Mouse (Mus musculus): Measurements from ENCODE around the gene Pigw. TPM values are rescaled to one million over a fixed set of nuclear protein-coding genes. Genes with fewer than 3 reads are reported as not detected.

The Pigw gene
- polyA plus RNA-seq, 1 experiment from 2014 or later = 4.8 TPM

GRCm38 (mm10) chr11:84908480-84908879 lies 28.4 kb upstream of the Pigw start:
- WGBS = 93% methylated on average over 6 of the region's 6 CpGs
- ATAC-seq (ENCODE audit: low FRiP score, low TSS enrichment) = no peak

GRCm38 (mm10) chr11:84907081-84907480 lies 27.0 kb upstream of the Pigw start:
- 84% methylated on average over 3 of the region's 3 CpGs for WGBS
- peaks cover 86% of the 10 kb centered on the region for H3K36me3 ChIP-seq (ENCODE audit: control insufficient read depth, insufficient read depth, low read length)
- no peak overlapping the region for H3K4me2 ChIP-seq (replicated peaks; ENCODE audit: low read depth, low read length)

More at GRCm38 (mm10) chr11:84908480-84908879, 28.4 kb upstream of the Pigw start:
- H3K4me2 ChIP-seq (replicated peaks; ENCODE audit: low read depth, low read length) = no peak overlapping the region
- H3K36me3 ChIP-seq (ENCODE audit: control insufficient read depth, insufficient read depth, low read length) = peaks cover 84% of the 10 kb centered on the region
- H3K27me3 ChIP-seq (ENCODE audit: control insufficient read depth, insufficient read depth, low read length) = no peaks in the 10 kb centered on the region
- H3K4me3 ChIP-seq (ENCODE audit: low read length) = no peak overlapping the region
- no peaks in the 10 kb centered on the region for H3K4me1 ChIP-seq (ENCODE audit: control insufficient read depth, insufficient read depth, low read length)
- H3K9me3 ChIP-seq (ENCODE audit: control insufficient read depth, low read length) = no peaks in the 10 kb centered on the region
- H3K9ac ChIP-seq (ENCODE audit: low read depth, low read length) = no peak overlapping the region
- no peak overlapping the region for H3K27ac ChIP-seq (ENCODE audit: low read depth, low read length)

GRCm38 (mm10) chr11:84904597-84905144 lies 24.6 kb upstream of the Pigw start:
- no peak for ATAC-seq (ENCODE audit: low FRiP score, low TSS enrichment)
- H3K27me3 ChIP-seq (ENCODE audit: control insufficient read depth, insufficient read depth, low read length) = no peaks in the 10 kb centered on the region
- no peak overlapping the region for H3K4me3 ChIP-seq (ENCODE audit: low read length)
- H3K9me3 ChIP-seq (ENCODE audit: control insufficient read depth, low read length) = no peaks in the 10 kb centered on the region
- no peak overlapping the region for H3K9ac ChIP-seq (ENCODE audit: low read depth, low read length)
- peaks cover 88% of the 10 kb centered on the region for H3K36me3 ChIP-seq (ENCODE audit: control insufficient read depth, insufficient read depth, low read length)
- WGBS = 83% methylated on average over 9 of the region's 9 CpGs
- H3K27ac ChIP-seq (ENCODE audit: low read depth, low read length) = no peak overlapping the region
- no peaks in the 10 kb centered on the region for H3K4me1 ChIP-seq (ENCODE audit: control insufficient read depth, insufficient read depth, low read length)
- no peak overlapping the region for H3K4me2 ChIP-seq (replicated peaks; ENCODE audit: low read depth, low read length)

More at GRCm38 (mm10) chr11:84907081-84907480, 27.0 kb upstream of the Pigw start:
- Histone ChIP-seq H3K27ac (ENCODE audit: low read depth, low read length) (no peak overlapping the region), H3K4me1 (ENCODE audit: control insufficient read depth, insufficient read depth, low read length) (no peaks in the 10 kb centered on the region), H3K4me3 (ENCODE audit: low read length) (no peak overlapping the region), H3K27me3 (ENCODE audit: control insufficient read depth, insufficient read depth, low read length) (no peaks in the 10 kb centered on the region), H3K9me3 (ENCODE audit: control insufficient read depth, low read length) (no peaks in the 10 kb centered on the region), H3K9ac (ENCODE audit: low read depth, low read length) (no peak overlapping the region)
- ATAC-seq (ENCODE audit: low FRiP score, low TSS enrichment) = no peak

- Histone ChIP-seq H3K4me2 (replicated peaks; ENCODE audit: low read depth, low read length) (no peak overlapping the region), H3K9ac (ENCODE audit: low read depth, low read length) (no peak overlapping the region), H3K9me3 (ENCODE audit: control insufficient read depth, low read length) (no peaks in the 10 kb centered on the region), H3K27ac (ENCODE audit: low read depth, low read length) (no peak overlapping the region), H3K27me3 (ENCODE audit: control insufficient read depth, insufficient read depth, low read length) (no peaks in the 10 kb centered on the region), H3K4me3 (ENCODE audit: low read length) (no peak overlapping the region), H3K4me1 (ENCODE audit: control insufficient read depth, insufficient read depth, low read length) (no peaks in the 10 kb centered on the region), H3K36me3 (ENCODE audit: control insufficient read depth, insufficient read depth, low read length) (peaks cover 49% of the 10 kb centered on the region)
- ATAC-seq (ENCODE audit: low FRiP score, low TSS enrichment) = no peak
- WGBS = 94% methylated on average over 15 of the region's 15 CpGs
Observed at GRCm38 (mm10) chr11:84893113-84893512, 13.0 kb upstream of the Pigw start.

- peaks cover 53% of the 10 kb centered on the region for H3K36me3 ChIP-seq (ENCODE audit: control insufficient read depth, insufficient read depth, low read length)
- H3K9me3 ChIP-seq (ENCODE audit: control insufficient read depth, low read length) = no peaks in the 10 kb centered on the region
- H3K9ac ChIP-seq (ENCODE audit: low read depth, low read length) = no peak overlapping the region
- H3K4me1 ChIP-seq (ENCODE audit: control insufficient read depth, insufficient read depth, low read length) = no peaks in the 10 kb centered on the region
- 93% methylated on average over 7 of the region's 7 CpGs for WGBS
- H3K27ac ChIP-seq (ENCODE audit: low read depth, low read length) = no peak overlapping the region
- no peak overlapping the region for H3K4me3 ChIP-seq (ENCODE audit: low read length)
- H3K27me3 ChIP-seq (ENCODE audit: control insufficient read depth, insufficient read depth, low read length) = no peaks in the 10 kb centered on the region
- H3K4me2 ChIP-seq (replicated peaks; ENCODE audit: low read depth, low read length) = no peak overlapping the region
- ATAC-seq (ENCODE audit: low FRiP score, low TSS enrichment) = no peak
Observed at GRCm38 (mm10) chr11:84891705-84892104, 11.6 kb upstream of the Pigw start.

GRCm38 (mm10) chr11:84889492-84889891 lies 9.4 kb upstream of the Pigw start:
- H3K36me3 ChIP-seq (ENCODE audit: control insufficient read depth, insufficient read depth, low read length) = peaks cover 60% of the 10 kb centered on the region
- 96% methylated on average over 2 of the region's 2 CpGs for WGBS
- no peaks in the 10 kb centered on the region for H3K27me3 ChIP-seq (ENCODE audit: control insufficient read depth, insufficient read depth, low read length)
- no peak overlapping the region for H3K27ac ChIP-seq (ENCODE audit: low read depth, low read length)
- no peaks in the 10 kb centered on the region for H3K4me1 ChIP-seq (ENCODE audit: control insufficient read depth, insufficient read depth, low read length)
- no peak for ATAC-seq (ENCODE audit: low FRiP score, low TSS enrichment)
- H3K4me3 ChIP-seq (ENCODE audit: low read length) = no peak overlapping the region
- H3K4me2 ChIP-seq (replicated peaks; ENCODE audit: low read depth, low read length) = no peak overlapping the region
- no peak overlapping the region for H3K9ac ChIP-seq (ENCODE audit: low read depth, low read length)
- H3K9me3 ChIP-seq (ENCODE audit: control insufficient read depth, low read length) = no peaks in the 10 kb centered on the region

- WGBS = 94% methylated on average over 8 of the region's 8 CpGs
- Histone ChIP-seq H3K27me3 (ENCODE audit: control insufficient read depth, insufficient read depth, low read length) (no peaks in the 10 kb centered on the region), H3K9ac (ENCODE audit: low read depth, low read length) (no peak overlapping the region), H3K9me3 (ENCODE audit: control insufficient read depth, low read length) (no peaks in the 10 kb centered on the region), H3K27ac (ENCODE audit: low read depth, low read length) (no peak overlapping the region), H3K4me3 (ENCODE audit: low read length) (no peak overlapping the region), H3K4me2 (replicated peaks; ENCODE audit: low read depth, low read length) (no peak overlapping the region), H3K36me3 (ENCODE audit: control insufficient read depth, insufficient read depth, low read length) (peaks cover 63% of the 10 kb centered on the region), H3K4me1 (ENCODE audit: control insufficient read depth, insufficient read depth, low read length) (no peaks in the 10 kb centered on the region)
- ATAC-seq (ENCODE audit: low FRiP score, low TSS enrichment) = no peak
Observed at GRCm38 (mm10) chr11:84888025-84888424, 7.9 kb upstream of the Pigw start.

- Histone ChIP-seq H3K4me3 (ENCODE audit: low read length) (no peak overlapping the region), H3K4me1 (ENCODE audit: control insufficient read depth, insufficient read depth, low read length) (no peaks in the 10 kb centered on the region), H3K27ac (ENCODE audit: low read depth, low read length) (no peak overlapping the region), H3K27me3 (ENCODE audit: control insufficient read depth, insufficient read depth, low read length) (no peaks in the 10 kb centered on the region), H3K9ac (ENCODE audit: low read depth, low read length) (no peak overlapping the region), H3K36me3 (ENCODE audit: control insufficient read depth, insufficient read depth, low read length) (peaks cover 63% of the 10 kb centered on the region), H3K9me3 (ENCODE audit: control insufficient read depth, low read length) (no peaks in the 10 kb centered on the region), H3K4me2 (replicated peaks; ENCODE audit: low read depth, low read length) (no peak overlapping the region)
- ATAC-seq (ENCODE audit: low FRiP score, low TSS enrichment) = no peak
- WGBS = 81% methylated on average over 11 of the region's 11 CpGs
Observed at GRCm38 (mm10) chr11:84886767-84887511, 6.9 kb upstream of the Pigw start.

- peaks cover 3% of the 10 kb centered on the region for H3K4me1 ChIP-seq (ENCODE audit: control insufficient read depth, insufficient read depth, low read length)
- H3K9me3 ChIP-seq (ENCODE audit: control insufficient read depth, low read length) = no peaks in the 10 kb centered on the region
- H3K27ac ChIP-seq (ENCODE audit: low read depth, low read length) = no peak overlapping the region
- H3K4me2 ChIP-seq (replicated peaks; ENCODE audit: low read depth, low read length) = no peak overlapping the region
- peaks cover 57% of the 10 kb centered on the region for H3K36me3 ChIP-seq (ENCODE audit: control insufficient read depth, insufficient read depth, low read length)
- H3K4me3 ChIP-seq (ENCODE audit: low read length) = no peak overlapping the region
- H3K9ac ChIP-seq (ENCODE audit: low read depth, low read length) = no peak overlapping the region
- no peak for ATAC-seq (ENCODE audit: low FRiP score, low TSS enrichment)
- 89% methylated on average over 5 of the region's 5 CpGs for WGBS
- no peaks in the 10 kb centered on the region for H3K27me3 ChIP-seq (ENCODE audit: control insufficient read depth, insufficient read depth, low read length)
Observed at GRCm38 (mm10) chr11:84886236-84886635, 6.2 kb upstream of the Pigw start.

Data from kidney, embryonic 14.5 days (tissue).